ENCODE assay signal across 8 mouse cellular contexts in the genomic region with DNA sequence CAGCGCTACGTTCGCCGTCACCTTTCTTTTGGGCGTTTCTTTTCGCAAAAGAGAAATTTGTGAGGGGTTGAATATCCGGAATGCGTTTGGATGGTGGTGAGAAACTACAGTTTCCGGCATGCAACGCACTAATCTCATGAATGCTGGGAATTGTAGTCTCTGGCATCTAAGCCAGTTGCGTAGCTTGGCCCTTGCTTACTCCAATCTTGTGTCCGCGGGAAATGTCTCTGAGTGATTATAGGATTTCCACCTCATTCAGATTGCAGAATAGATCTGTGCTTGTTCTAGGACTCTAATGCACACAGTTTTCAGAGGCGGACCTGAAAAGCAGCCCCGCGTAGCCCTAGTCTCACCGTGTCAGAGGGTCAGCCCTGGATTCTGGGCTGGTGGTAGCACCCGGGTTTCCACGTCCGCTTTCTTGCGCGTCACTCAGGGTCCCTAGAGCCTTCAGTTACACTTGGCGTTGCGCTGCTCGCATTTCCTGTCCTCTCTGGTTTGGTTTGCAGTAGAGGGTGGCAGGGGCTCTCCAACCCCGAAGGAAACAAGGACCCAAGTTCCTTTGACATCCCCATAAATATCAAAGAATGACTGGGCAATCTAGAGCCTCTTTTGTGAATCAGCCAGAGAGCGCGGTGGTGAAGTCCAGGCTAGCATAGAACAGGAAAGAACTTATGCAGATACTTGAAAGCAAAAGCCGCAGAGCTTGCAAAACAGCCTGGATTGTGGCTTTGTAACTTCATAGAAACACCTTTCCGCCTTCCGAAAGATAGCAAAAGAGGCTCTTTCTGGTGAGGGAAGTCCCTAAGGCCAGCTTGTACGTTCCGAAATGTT. TPM values are rescaled to one million over a fixed set of nuclear protein-coding genes. Genes with fewer than 3 reads are reported as not detected.
DNase-seq lines count a peak whose midpoint lies in the region; ATAC-seq and TF ChIP-seq lines count a peak whose summit lies in the region.

No protein-coding gene starts in this region.

- peaks cover 3% of the 10 kb centered on the region; the same call in 1 of the 2 replicates for H3K4me1 ChIP-seq in cerebellum, adult 2 months (ENCODE audit: control insufficient read depth, insufficient read depth, low read length)
- peaks cover 53% of the 10 kb centered on the region for H3K4me1 ChIP-seq in erythroblast, embryonic 14.5 days (ENCODE audit: control insufficient read depth)
- peaks cover 32% of the 10 kb centered on the region for H3K4me1 ChIP-seq in heart, embryonic 16.5 days (ENCODE audit: control insufficient read depth, insufficient read depth, low read length)
- peaks cover 36% of the 10 kb centered on the region for H3K4me1 ChIP-seq in limb, embryonic 10.5 days
- H3K4me1 ChIP-seq in midbrain, embryonic 10.5 days, result peaks cover 41% of the 10 kb centered on the region

- WGBS in cerebellum, adult 2 months, result 5% methylated on average over 33 of the region's 33 CpGs
- WGBS in heart, embryonic 16.5 days, result 2% methylated on average over 33 of the region's 33 CpGs
- WGBS in limb, embryonic 10.5 days, result 5% methylated on average over 33 of the region's 33 CpGs
- 5% methylated on average over 33 of the region's 33 CpGs for WGBS in midbrain, embryonic 10.5 days

- TF ChIP-seq POLR2A in cerebellum, adult 2 months (IDR thresholded peaks at IDR 0.05; ENCODE audit: borderline replicate concordance, insufficient read depth, low read length), result peak; percentile 82; the same call in 1 of the 2 replicates

- peak in 1 of 2 experiments; percentile 89 for DNase-seq in cerebellum, adult 2 months
- DNase-seq in cerebellum, adult 8-10 months, result no peak
- DNase-seq in limb, embryonic 10.5 days (ENCODE audit: low spot score), result peak; percentile 85
- peak; percentile 86 for DNase-seq in midbrain, embryonic 10.5 days (ENCODE audit: low spot score)
- peak; percentile 77 for DNase-seq in spleen, adult 12 weeks (ENCODE audit: low spot score)

- H3K9ac ChIP-seq in heart, embryonic 16.5 days (ENCODE audit: low read length), result peak overlapping the region; percentile 74

- no peaks in the 10 kb centered on the region for H3K9me3 ChIP-seq in erythroblast, embryonic 14.5 days (ENCODE audit: control insufficient read depth, low read length)
- H3K9me3 ChIP-seq in heart, embryonic 16.5 days (replicated peaks; ENCODE audit: control insufficient read depth, low read length), result no peaks in the 10 kb centered on the region
- H3K9me3 ChIP-seq in limb, embryonic 10.5 days (replicated peaks), result no peaks in the 10 kb centered on the region
- no peaks in the 10 kb centered on the region for H3K9me3 ChIP-seq in midbrain, embryonic 10.5 days (replicated peaks)

- H3K27me3 ChIP-seq in cerebellum, adult 2 months (ENCODE audit: control insufficient read depth, insufficient read depth, low read length), result no peaks in the 10 kb centered on the region
- no peaks in the 10 kb centered on the region for H3K27me3 ChIP-seq in erythroblast, embryonic 14.5 days (ENCODE audit: control insufficient read depth)
- no peaks in the 10 kb centered on the region for H3K27me3 ChIP-seq in heart, embryonic 16.5 days (ENCODE audit: control insufficient read depth, insufficient read depth, low read length)
- H3K27me3 ChIP-seq in limb, embryonic 10.5 days (ENCODE audit: low read depth, poor library complexity, severe bottlenecking), result no peaks in the 10 kb centered on the region
- H3K27me3 ChIP-seq in midbrain, embryonic 10.5 days (ENCODE audit: low read depth, poor library complexity, severe bottlenecking), result no peaks in the 10 kb centered on the region

- peak overlapping the region; percentile 85 for H3K4me3 ChIP-seq in cerebellum, adult 2 months (replicated peaks; ENCODE audit: insufficient read depth, low read depth, low read length)
- peak overlapping the region; percentile 94 for H3K4me3 ChIP-seq in erythroblast, embryonic 14.5 days (replicated peaks)
- peak overlapping the region; percentile 99 for H3K4me3 ChIP-seq in heart, embryonic 16.5 days (ENCODE audit: low read length)
- peak overlapping the region; percentile 95 for H3K4me3 ChIP-seq in limb, embryonic 10.5 days
- peak overlapping the region; percentile 92 for H3K4me3 ChIP-seq in midbrain, embryonic 10.5 days

- peak overlapping the region; percentile 83 for H3K27ac ChIP-seq in cerebellum, adult 2 months (ENCODE audit: insufficient read depth, low read length)
- peak overlapping the region; percentile 99 for H3K27ac ChIP-seq in heart, embryonic 16.5 days (ENCODE audit: low read length)
- peak overlapping the region; percentile 96 for H3K27ac ChIP-seq in limb, embryonic 10.5 days
- peak overlapping the region; percentile 92 for H3K27ac ChIP-seq in midbrain, embryonic 10.5 days (replicated peaks)

- peak overlapping the region; percentile 82 for H3K4me2 ChIP-seq in heart, embryonic 16.5 days (ENCODE audit: low read depth, low read length)

- TF ChIP-seq CTCF in cerebellum, adult 2 months (IDR thresholded peaks at IDR 0.05; ENCODE audit: borderline replicate concordance, insufficient read depth, low read depth, low read length), result no peak

- H3K36me3 ChIP-seq in erythroblast, embryonic 14.5 days (ENCODE audit: control insufficient read depth), result peaks cover 32% of the 10 kb centered on the region
- peaks cover 21% of the 10 kb centered on the region for H3K36me3 ChIP-seq in heart, embryonic 16.5 days (ENCODE audit: control insufficient read depth, insufficient read depth)
- peaks cover 32% of the 10 kb centered on the region for H3K36me3 ChIP-seq in limb, embryonic 10.5 days
- peaks cover 32% of the 10 kb centered on the region for H3K36me3 ChIP-seq in midbrain, embryonic 10.5 days

- peak; percentile 64 for ATAC-seq in activated CD4-positive, CD25-positive, alpha-beta regulatory T cell, adult 4 months
- ATAC-seq in heart, embryonic 16.5 days (replicated peaks; ENCODE audit: extremely low read depth, insufficient read depth, low FRiP score), result peak; percentile 80

RNA-seq across cellular contexts. Expression of a gene that starts 0.5 kb away (rescaled TPM):
- polyA plus RNA-seq in cerebellum, adult 2 months (2012; rRNA removed), result 2.7 and 2.9 TPM in 2 replicates
- polyA plus RNA-seq in activated CD4-positive, CD25-positive, alpha-beta regulatory T cell, adult 4 months (2017; shearing (Covaris generic)), result under 1 TPM; 0.56 to 0.93 TPM
- polyA plus RNA-seq in erythroblast, embryonic 14.5 days (2012), result 0.03 TPM in 1 of 2 replicates, not detected in the other
- polyA plus RNA-seq in heart, embryonic 16.5 days (2015; fragmentation: Nextera tagmentation; extraction: Ambion mirVana), result 1.7 and 1.9 TPM in 2 replicates
- polyA plus RNA-seq in limb, embryonic 10.5 days (2016; fragmentation: Nextera tagmentation; extraction: Ambion mirVana), result 1.9 and 2.7 TPM in 2 replicates
- 3.3 and 4.0 TPM in 2 replicates for polyA plus RNA-seq in midbrain, embryonic 10.5 days (2016; fragmentation: Nextera tagmentation; extraction: Ambion mirVana)

RNA-seq across cellular contexts. Expression of a gene that starts 0.8 kb away (rescaled TPM):
- 189 and 192 TPM in 2 replicates for polyA plus RNA-seq in cerebellum, adult 2 months (2012; rRNA removed)
- 100 to 1,000 TPM; 185 to 255 TPM for polyA plus RNA-seq in activated CD4-positive, CD25-positive, alpha-beta regulatory T cell, adult 4 months (2017; shearing (Covaris generic))
- polyA plus RNA-seq in erythroblast, embryonic 14.5 days (2012), result 0.95 and 1.4 TPM in 2 replicates
- polyA plus RNA-seq in heart, embryonic 16.5 days (2015; fragmentation: Nextera tagmentation; extraction: Ambion mirVana), result 415 and 417 TPM in 2 replicates
- polyA plus RNA-seq in limb, embryonic 10.5 days (2016; fragmentation: Nextera tagmentation; extraction: Ambion mirVana), result 590 and 620 TPM in 2 replicates
- polyA plus RNA-seq in midbrain, embryonic 10.5 days (2016; fragmentation: Nextera tagmentation; extraction: Ambion mirVana), result 515 and 591 TPM in 2 replicates

RNA-seq across cellular contexts. Expression of a gene that starts 57.6 kb away (rescaled TPM):
- polyA plus RNA-seq in cerebellum, adult 2 months (2012; rRNA removed), result not detected in 2 replicates
- not detected for polyA plus RNA-seq in activated CD4-positive, CD25-positive, alpha-beta regulatory T cell, adult 4 months (2017; shearing (Covaris generic))
- polyA plus RNA-seq in erythroblast, embryonic 14.5 days (2012), result not detected in 2 replicates
- not detected in 2 replicates for polyA plus RNA-seq in heart, embryonic 16.5 days (2015; fragmentation: Nextera tagmentation; extraction: Ambion mirVana)
- polyA plus RNA-seq in limb, embryonic 10.5 days (2016; fragmentation: Nextera tagmentation; extraction: Ambion mirVana), result not detected in 2 replicates
- not detected in 2 replicates for polyA plus RNA-seq in midbrain, embryonic 10.5 days (2016; fragmentation: Nextera tagmentation; extraction: Ambion mirVana)

Comparison
In these comparisons a context has a peak if more than half of its experiments do, and no peak if none do; other contexts are left out.
1. RNA of a gene that starts 0.8 kb away (polyA plus RNA-seq): 590 to 620 TPM in limb, embryonic 10.5 days, 515 to 591 TPM in midbrain, embryonic 10.5 days, 415 to 417 TPM in heart, embryonic 16.5 days, 185 to 255 TPM in activated CD4-positive, CD25-positive, alpha-beta regulatory T cell, adult 4 months and 189 to 192 TPM in cerebellum, adult 2 months; 0.95 to 1.4 TPM in erythroblast, embryonic 14.5 days; every median in the first group is over 10 times any median in the second.
2. Peak in every context shown above with its lines, with median percentiles within 50 percentile points of each other: H3K27ac ChIP-seq and H3K4me3 ChIP-seq.